Mouse (Mus musculus) spleen, adult 2 months (tissue): ENCODE results near the gene Hoxd10.

Experiments
- CTCF ChIP-seq: fragments of 200-500 bp; IDR thresholded peaks from 2 replicates; pipeline ENCODE4 v1.5.1; 2011; ENCODE audit warnings: mild to moderate bottlenecking, inconsistent platforms; ENCODE audit not compliant: insufficient read depth, insufficient read length, insufficient replicate concordance; ENCODE audit errors: extremely low read depth
- POLR2A ChIP-seq: fragments of 200-500 bp; IDR thresholded peaks from 2 replicates; pipeline ENCODE4 v1.6.1; 2011; ENCODE audit warnings: low read depth, low read length, inconsistent platforms

DNA sequence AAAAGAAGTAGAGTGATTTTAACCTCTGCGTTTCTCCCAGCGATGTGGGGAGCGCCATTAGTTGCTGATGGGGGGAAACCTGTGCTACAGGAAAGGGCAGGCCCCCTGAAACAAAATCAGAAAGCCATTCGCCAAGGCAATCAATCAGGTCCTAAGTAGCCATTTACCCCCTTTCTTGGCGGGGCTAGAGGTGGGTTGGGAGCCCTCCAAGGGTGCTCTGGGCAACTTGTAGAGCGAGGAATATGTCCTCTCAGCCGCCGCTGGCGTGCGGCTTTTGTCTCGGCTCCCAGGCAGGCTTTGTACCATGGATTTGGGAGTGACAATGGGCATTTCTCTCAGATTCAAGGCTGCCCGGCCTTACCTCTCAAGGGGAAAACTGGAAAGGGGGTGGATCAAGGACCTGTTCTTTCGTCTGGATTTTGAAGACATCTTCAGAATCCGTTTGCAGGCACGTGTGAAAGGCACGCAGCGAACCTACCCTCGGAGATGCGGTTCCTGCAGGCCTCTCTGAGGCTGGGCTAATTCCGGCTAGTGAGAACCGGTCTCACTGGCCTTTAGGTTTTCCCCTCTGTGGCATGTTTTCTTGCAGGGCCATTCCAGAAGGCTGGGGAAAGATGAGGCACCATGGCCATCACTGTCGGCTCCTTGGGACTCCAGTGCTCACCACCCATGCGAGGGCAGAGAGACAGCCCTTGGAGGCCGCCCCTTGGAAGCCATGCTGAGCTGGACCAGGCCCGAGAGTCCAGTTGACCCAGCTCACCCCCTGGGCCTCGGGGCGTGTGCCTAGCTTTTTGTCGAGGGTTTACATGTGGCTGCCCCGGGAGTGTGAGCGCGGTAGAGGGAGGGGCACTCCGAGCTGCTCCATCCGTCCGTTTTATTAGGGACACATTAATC is 5.0 kb downstream of the Hoxd10 start:
- no peak for TF ChIP-seq CTCF
- TF ChIP-seq POLR2A: no peak
